1 mouse cellular context compared by ENCODE assay signal in genomic region chr11:109635871-109636395, GRCm38 (mm10).
TF ChIP-seq lines count a peak whose summit lies in the region.

No protein-coding gene starts in this region.

TF ChIP-seq in CH12.LX, 34 proteins besides CTCF, POLR2A, EP300 and RAD21:
- TF ChIP-seq MXI1 (IDR thresholded peaks at IDR 0.05; ENCODE audit: low read depth, low read length) (no peak), MAZ (IDR thresholded peaks at IDR 0.05; ENCODE audit: low read depth, low read length) (no peak), ZNF384 (IDR thresholded peaks at IDR 0.05; ENCODE audit: low read depth, low read length) (no peak)
